Mouse (Mus musculus) urinary bladder, postnatal 0 days (tissue): ENCODE measurements around the gene Creg1. TPM values are rescaled to one million over a fixed set of nuclear protein-coding genes. Genes with fewer than 3 reads are reported as not detected.

Experiments
- polyA plus RNA-seq: library from polyadenylated mRNA; unstranded; fragments of >200 nt; fragmentation: Nextera tagmentation; extraction: Ambion mirVana; gene quantifications from 2 replicates; pipeline ENCODE4 v1.2.1, GENCODE M21; 2015

Creg1 gene
- polyA plus RNA-seq, result 71.0 and 97.9 TPM in 2 replicates

GRCm38 (mm10) chr1:165763635-165764372 is at the start of gene Creg1:
Creg1 (plus strand) TSS chr1:165763746.

GRCm38 (mm10) chr1:165788511-165788910 is 25.0 kb downstream of the Creg1 start, which contains the start of gene Cd247:
Cd247 (plus strand) TSS chr1:165788681.

Other genes with a start within 250 kb of the Creg1 start
- 90.7 and 98.8 TPM in 2 replicates for gene Mpzl1, start 129.2 kb upstream of the Creg1 start, polyA plus RNA-seq
- 12.0 and 14.4 TPM in 2 replicates for gene Rcsd1, start 54.0 kb upstream of the Creg1 start, polyA plus RNA-seq
- 0.34 TPM in 1 of 2 replicates, not detected in the other for gene Cd247, start 24.9 kb downstream of the Creg1 start, polyA plus RNA-seq
- gene Pou2f1, start 238.9 kb downstream of the Creg1 start, polyA plus RNA-seq, result 3.3 and 5.8 TPM in 2 replicates